Mouse (Mus musculus): ENCODE measurements around the gene Taf9b.
"Not testable (repeated sequence)": the region's sequence is repeated elsewhere in the genome, so short reads cannot be mapped to it uniquely, and the experiment has no call there.

The Taf9b gene

DNA sequence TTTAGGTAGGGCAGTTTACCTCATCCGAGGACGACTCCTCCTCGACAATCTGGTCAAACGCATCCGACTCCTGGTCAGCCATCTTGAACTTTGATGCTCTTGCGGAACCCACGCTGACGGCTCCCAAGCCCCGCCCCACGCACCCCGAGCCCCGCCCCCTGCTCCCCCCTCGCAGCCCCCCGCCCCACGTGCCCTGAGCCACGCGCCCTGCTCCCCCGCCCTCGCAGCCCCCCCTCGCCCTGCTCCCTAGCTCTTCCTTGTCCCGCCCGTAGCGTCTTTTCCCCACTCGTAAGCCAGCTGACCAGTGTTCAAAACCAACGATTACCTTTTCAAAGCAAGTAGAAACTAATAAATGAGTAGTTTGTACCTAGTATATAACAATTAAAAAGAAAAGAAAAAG is at the start of gene Taf9b:
Gene Taf9b, minus strand, starts transcription at position 101 of the 400 bp plus-strand sequence.
- DNase-seq (ENCODE audit: low spot score in 2 of 2) = no peak

- no peak for DNase-seq (ENCODE audit: low spot score in 2 of 2)
Measured at GRCm38 (mm10) chrX:106255276-106255675, 34.3 kb upstream of the Taf9b start, which contains the start of gene Fnd3c2. Fnd3c2 (minus strand) TSS chrX:106255376.

DNA sequence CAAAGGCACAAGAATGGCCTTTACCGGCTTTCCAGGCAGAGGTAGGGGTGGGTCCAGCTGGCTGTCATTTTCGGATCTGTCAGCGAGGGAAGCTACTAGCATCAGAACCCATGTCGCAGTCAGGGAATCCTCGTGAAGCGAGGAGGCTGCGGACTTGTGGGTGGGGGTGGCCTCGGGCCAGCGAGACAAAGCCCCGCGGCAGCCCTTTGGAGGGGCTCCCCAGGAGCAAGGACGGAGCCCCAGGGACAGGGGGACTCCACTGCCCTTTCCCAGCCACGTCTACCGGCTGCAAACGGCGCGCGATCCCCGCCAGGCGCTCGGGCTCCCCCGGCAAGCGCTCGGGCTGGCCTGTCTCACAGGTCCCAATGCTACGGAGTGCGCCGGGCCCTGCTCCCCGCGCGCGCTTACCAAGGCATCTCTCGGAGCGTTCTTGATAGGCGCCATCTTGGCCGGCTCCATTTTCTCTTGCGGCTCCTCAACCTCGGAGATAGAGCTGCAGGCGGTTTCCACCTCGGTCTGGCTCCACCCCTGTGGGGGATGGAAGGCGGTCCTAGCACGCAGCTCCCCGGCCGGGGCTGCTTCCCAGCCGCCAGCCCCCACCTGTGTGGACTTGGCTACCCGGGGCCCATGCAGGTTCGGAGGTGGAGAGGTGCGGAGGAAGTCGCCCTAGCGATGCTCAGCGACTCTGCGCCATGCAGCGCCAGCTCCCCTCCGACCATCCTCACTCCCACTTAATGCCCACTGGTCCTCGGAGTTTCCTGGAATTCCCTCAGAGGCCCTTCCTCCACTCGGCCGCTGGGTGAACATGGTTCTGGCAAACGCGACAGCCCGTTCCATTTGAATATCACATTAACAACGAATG is 1.6 kb downstream of the Taf9b start:
- peak; percentile 51 to 62 for DNase-seq (ENCODE audit: low spot score in 2 of 2)

GRCm38 (mm10) chrX:106209100-106209499 is 11.9 kb downstream of the Taf9b start:
- DNase-seq (ENCODE audit: low spot score in 2 of 2) = no peak

- DNase-seq (ENCODE audit: low spot score in 2 of 2) = no peak
Measured at GRCm38 (mm10) chrX:106198904-106199303, 22.1 kb downstream of the Taf9b start.

DNA sequence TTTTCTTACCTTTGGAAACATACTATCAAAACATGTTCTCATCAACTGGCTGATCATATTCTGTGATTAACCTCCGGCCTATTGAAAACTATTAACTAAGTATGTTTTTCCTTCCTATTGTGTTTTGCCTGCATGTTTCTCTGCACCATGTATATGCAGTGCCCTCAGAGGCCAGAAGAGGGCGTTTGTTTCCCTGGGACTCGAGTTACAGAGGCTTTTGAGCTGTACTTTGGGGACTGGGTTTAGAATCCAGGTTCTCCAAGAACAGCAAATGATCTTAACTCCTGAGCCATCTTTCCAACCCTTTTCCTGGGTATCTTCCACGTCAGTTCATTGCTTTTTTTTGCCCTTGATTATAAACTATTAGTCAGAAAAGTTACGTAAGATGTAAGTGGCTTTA is 23.6 kb downstream of the Taf9b start:
- DNase-seq (ENCODE audit: low spot score in 2 of 2) = peak; percentile 2 to 11

DNA sequence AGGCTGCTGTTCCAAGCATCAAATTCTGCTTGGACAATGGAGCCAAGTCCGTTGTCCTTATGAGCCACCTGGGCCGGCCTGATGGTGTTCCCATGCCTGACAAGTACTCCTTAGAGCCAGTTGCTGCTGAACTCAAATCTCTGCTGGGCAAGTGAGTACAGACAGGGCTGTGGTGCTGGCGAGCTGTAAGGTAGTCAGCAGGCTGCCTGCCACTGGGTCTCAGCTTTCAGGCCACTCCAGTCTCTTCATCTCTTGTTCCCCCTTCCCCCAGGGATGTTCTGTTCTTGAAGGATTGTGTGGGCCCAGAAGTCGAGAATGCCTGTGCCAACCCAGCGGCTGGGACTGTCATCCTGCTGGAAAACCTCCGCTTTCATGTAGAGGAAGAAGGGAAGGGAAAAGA is 26.6 kb downstream of the Taf9b start:
- not testable (repeated sequence) for DNase-seq (ENCODE audit: low spot score in 2 of 2)

DNA sequence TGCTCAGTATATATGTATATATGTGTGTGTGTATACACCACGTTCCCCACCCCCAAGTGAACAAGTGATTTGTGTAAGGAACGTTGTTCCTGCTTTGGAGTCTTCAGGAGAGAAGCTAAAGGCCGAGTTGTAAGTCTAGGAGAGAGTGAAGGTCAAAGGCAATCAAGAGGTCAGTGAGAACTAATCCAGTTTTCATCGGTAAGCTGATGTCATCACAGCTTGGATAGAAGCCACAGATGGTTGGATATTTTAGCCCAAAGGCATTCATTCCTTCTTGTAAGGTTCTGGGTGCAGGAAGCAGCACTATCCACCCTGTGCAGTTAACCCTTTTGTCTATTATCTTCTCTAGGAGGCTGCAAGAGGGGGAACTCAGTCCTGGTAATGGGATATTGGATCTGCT is 30.9 kb downstream of the Taf9b start:
- no peak for DNase-seq (ENCODE audit: low spot score in 2 of 2)

GRCm38 (mm10) chrX:106189356-106189755 is 31.6 kb downstream of the Taf9b start:
- peak in 1 of 2 experiments; percentile 3 for DNase-seq (ENCODE audit: low spot score in 2 of 2)

GRCm38 (mm10) chrX:106187737-106188136 is 33.2 kb downstream of the Taf9b start:
- DNase-seq (ENCODE audit: low spot score in 2 of 2) = peak in 1 of 2 experiments; percentile 7

GRCm38 (mm10) chrX:106186713-106187649 is 34.0 kb downstream of the Taf9b start, which contains the start of gene Pgk1:
Pgk1 (plus strand) TSS chrX:106187100.
- DNase-seq (ENCODE audit: low spot score in 2 of 2) = peak; percentile 81 to 92

DNA sequence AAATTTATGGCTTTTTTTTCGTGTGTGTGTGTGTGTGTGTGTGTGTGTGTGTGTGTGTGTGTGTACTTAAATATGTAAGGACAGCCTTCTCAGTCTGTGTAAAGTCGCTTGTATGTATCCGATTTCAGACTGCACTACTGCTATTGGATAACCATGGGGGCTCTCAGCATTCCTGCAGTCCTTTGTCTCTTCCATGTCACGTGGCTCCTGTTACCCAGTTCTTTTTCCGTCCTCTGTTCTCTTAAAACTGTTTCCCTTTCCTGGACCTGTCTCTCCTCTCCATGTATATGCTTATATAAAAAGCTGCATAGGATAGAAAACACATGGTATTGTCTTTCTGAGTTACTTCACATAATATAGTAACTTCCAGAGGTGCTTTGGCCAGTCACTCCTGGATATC is 35.3 kb downstream of the Taf9b start:
- DNase-seq (ENCODE audit: low spot score in 2 of 2) = no peak

DNA sequence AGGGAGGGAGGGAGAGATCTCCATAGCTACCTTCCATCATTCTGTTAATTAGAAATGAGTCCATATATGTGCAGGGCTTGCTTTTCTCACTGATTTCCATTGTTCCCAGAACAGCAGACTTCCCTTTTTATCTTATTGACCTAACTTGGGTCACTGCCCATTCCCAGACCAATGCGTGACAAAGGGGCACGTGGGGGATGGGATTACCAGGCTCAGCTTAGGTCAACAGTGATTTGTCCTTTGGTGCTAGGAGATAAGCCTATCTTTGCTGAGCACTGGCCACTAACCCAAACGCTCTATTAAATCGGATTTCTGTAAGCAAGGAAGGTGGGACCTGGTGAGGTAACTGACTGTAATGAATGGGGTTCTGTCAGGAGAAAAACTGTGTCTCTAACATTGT is 36.7 kb downstream of the Taf9b start:
- no peak for DNase-seq (ENCODE audit: low spot score in 2 of 2)

DNA sequence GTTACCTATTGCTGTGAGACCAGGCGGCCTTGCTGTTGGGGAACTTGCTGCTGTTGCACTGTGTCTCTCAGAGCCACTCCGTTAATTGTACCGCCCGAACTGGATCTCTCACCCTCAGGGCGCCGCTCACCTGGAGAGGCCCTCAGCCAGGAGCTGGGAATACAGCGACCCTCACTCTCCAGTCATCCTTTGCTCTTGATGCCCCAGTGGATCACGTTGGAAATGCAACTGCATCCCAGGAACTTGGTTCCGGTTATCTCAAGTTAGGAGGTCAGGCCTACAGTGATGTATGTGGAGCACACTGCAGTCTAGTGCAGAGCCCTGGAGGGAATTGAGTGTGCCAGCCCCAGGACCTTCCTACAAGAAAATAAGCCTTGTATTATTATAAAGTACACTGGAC is 44.6 kb downstream of the Taf9b start:
- DNase-seq (ENCODE audit: low spot score in 2 of 2) = no peak

GRCm38 (mm10) chrX:106171853-106172154 is 49.2 kb downstream of the Taf9b start:
- DNase-seq (ENCODE audit: low spot score in 2 of 2) = no peak

- peak; percentile 51 to 64 for DNase-seq (ENCODE audit: low spot score in 2 of 2)
Measured at GRCm38 (mm10) chrX:106171106-106171852, 49.7 kb downstream of the Taf9b start.

DNA sequence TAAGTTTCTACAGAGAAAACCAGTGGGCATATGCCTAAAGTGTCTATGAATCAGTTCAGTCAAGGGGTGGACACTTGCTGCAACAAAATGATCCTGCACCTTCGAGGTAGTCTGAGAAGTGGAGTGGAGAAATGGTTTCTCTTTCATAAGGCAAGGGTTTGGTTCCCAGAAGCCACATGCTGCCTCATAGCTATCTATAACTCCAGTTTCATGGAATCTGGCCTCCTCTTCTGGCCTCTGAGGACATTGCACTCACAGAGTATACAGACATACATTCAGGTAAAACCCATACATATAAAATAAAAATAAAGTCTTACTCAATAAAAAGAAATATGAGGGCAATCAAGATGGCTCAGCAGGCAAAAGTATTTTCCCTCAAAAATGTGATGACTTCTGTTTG is 55.9 kb downstream of the Taf9b start:
- DNase-seq (ENCODE audit: low spot score in 2 of 2) = no peak

- no peak for DNase-seq (ENCODE audit: low spot score in 2 of 2)
Measured at GRCm38 (mm10) chrX:106164555-106164954, 56.4 kb downstream of the Taf9b start.

DNA sequence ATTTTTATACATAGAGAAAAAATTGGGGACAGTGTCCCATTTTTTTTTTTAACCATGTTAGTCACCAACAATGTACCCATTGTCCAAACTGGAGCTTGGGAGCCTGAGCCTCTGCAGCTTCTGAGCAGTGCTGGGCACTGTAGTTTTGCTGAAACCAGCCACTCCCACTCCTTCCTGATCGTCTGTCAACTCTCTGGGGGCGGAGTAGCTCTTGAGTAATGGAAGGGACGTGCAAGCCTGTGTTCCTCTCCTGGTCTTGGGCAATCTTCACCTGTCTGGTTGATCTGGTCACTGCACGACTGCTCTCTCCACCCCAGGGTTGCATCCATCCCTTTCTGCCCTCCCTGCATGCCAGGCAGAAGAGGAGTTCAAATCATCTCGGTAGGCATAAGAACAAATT is 57.0 kb downstream of the Taf9b start:
- DNase-seq (ENCODE audit: low spot score in 2 of 2) = no peak

All from natural killer cell, adult 2 months (primary cell).